Mouse (Mus musculus) midbrain, embryonic 14.5 days (tissue): ENCODE measurements around the gene Abcf2. TPM values are rescaled to one million over a fixed set of nuclear protein-coding genes. Genes with fewer than 3 reads are reported as not detected.

Experiments
- ATAC-seq: fragments of 200-750 bp; cut with Nextera tagmentation; 2 replicates; pipeline ENCODE4 v1.8.0; 2017; ENCODE audit warnings: moderate number of reproducible peaks, moderate library complexity; ENCODE audit not compliant: low FRiP score, low TSS enrichment
- DNase-seq: peaks from one replicate; pipeline ENCODE4 v3.0.0-alpha.2; 2015
- H3K27ac ChIP-seq: fragments of 300-500 bp; sonication (generic); replicated peaks from 2 replicates; pipeline ENCODE4 v1.5.1; 2014; ENCODE audit warnings: mild to moderate bottlenecking, low read depth, low read length, moderate library complexity
- H3K27me3 ChIP-seq: fragments of 300-500 bp; sonication (generic); 2 replicates; pipeline ENCODE4 v1.6.1; 2014; ENCODE audit warnings: low read length, control low read depth, mixed read lengths; ENCODE audit not compliant: control insufficient read depth, insufficient read depth
- H3K36me3 ChIP-seq: fragments of 300-500 bp; sonication (generic); 2 replicates; pipeline ENCODE4 v1.6.1; 2014; ENCODE audit warnings: low read length, control low read depth; ENCODE audit not compliant: control insufficient read depth, insufficient read depth
- H3K4me1 ChIP-seq: fragments of 300-500 bp; sonication (generic); 2 replicates; pipeline ENCODE4 v1.6.1; 2014; ENCODE audit warnings: mild to moderate bottlenecking, antibody characterized with exemption, low read length, control low read depth; ENCODE audit not compliant: control insufficient read depth, insufficient read depth
- H3K4me2 ChIP-seq: fragments of 300-500 bp; sonication (generic); 2 replicates; pipeline ENCODE4 v1.6.1; 2014; ENCODE audit warnings: mild to moderate bottlenecking, low read length, moderate library complexity
- H3K4me3 ChIP-seq: fragments of 300-500 bp; sonication (generic); replicated peaks from 2 replicates; pipeline ENCODE4 v1.5.1; 2014; ENCODE audit warnings: low read depth, low read length
- H3K9ac ChIP-seq: fragments of 300-500 bp; sonication (generic); replicated peaks from 2 replicates; pipeline ENCODE4 v1.6.1; 2014; ENCODE audit warnings: mild to moderate bottlenecking, low read length, moderate library complexity
- H3K9me3 ChIP-seq: fragments of 300-500 bp; sonication (generic); 2 replicates; pipeline ENCODE4 v1.6.1; 2016; ENCODE audit warnings: low read length, control low read depth, mixed read lengths; ENCODE audit not compliant: control insufficient read depth
- WGBS: fragments of 180-500 bp; shearing (Covaris S2); extraction: QIAGEN DNeasy Blood & Tissue Kit; methylation state at CpG from one replicate; pipeline ENCODE4 v1.1.7; 2014; 5-methylcytosine and 5-hydroxymethylcytosine counted together
- polyA plus RNA-seq: library from polyadenylated mRNA; unstranded; fragments of >200 nt; fragmentation: Nextera tagmentation; extraction: Ambion mirVana; gene quantifications from 2 replicates; pipeline ENCODE4 v1.2.1, GENCODE M21; 2014

Gene Abcf2
- 79.3 and 88.1 TPM in 2 replicates for polyA plus RNA-seq

GRCm38 (mm10) chr5:24577183-24577929 lies at the start of gene Abcf2:
TSS of gene Abcf2 (minus strand) at chr5:24577467.
- Histone ChIP-seq H3K4me2 (peak within 1 kb of the TSS; percentile 85), H3K27me3 (no peaks in the 10 kb centered on the region), H3K9ac (peak within 1 kb of the TSS; percentile 67), H3K9me3 (no peaks in the 10 kb centered on the region), H3K4me3 (peak within 1 kb of the TSS; percentile 79), H3K4me1 (peaks cover 8% of the 10 kb centered on the region), H3K27ac (peak within 1 kb of the TSS; percentile 73), H3K36me3 (peaks cover 28% of the 10 kb centered on the region)
- DNase-seq (peak; percentile 100), ATAC-seq (peak; percentile 97)
- WGBS = under 1% methylated on average over 48 of the region's 48 CpGs

DNA sequence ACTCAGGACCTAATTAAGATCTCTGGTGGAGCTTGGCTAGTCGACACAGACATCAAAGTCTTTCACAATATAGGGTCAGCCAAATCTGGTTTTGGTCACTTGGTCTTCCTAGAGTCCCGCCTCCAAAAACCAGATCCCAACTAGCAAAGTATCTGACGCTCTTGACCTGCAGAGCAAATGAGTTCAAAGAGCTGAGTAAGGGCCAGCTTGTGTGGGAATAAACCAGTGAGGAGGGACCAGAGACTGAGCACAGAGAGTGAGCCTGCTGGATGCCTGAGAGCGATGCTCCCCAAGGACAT lies 47.5 kb upstream of the Abcf2 start:
- Histone ChIP-seq H3K4me3 (peak overlapping the region; percentile 62), H3K27ac (peak overlapping the region; percentile 32; the same call in 1 of the 2 replicates), H3K36me3 (no peaks in the 10 kb centered on the region), H3K4me2 (peak overlapping the region; percentile 74), H3K9me3 (no peaks in the 10 kb centered on the region), H3K4me1 (peaks cover 17% of the 10 kb centered on the region), H3K9ac (peak overlapping the region; percentile 96), H3K27me3 (no peaks in the 10 kb centered on the region)
- DNase-seq (no peak), ATAC-seq (peak; percentile 24; the same call in 1 of the 2 replicates)
- 24% methylated on average over 4 of the region's 4 CpGs for WGBS

DNA sequence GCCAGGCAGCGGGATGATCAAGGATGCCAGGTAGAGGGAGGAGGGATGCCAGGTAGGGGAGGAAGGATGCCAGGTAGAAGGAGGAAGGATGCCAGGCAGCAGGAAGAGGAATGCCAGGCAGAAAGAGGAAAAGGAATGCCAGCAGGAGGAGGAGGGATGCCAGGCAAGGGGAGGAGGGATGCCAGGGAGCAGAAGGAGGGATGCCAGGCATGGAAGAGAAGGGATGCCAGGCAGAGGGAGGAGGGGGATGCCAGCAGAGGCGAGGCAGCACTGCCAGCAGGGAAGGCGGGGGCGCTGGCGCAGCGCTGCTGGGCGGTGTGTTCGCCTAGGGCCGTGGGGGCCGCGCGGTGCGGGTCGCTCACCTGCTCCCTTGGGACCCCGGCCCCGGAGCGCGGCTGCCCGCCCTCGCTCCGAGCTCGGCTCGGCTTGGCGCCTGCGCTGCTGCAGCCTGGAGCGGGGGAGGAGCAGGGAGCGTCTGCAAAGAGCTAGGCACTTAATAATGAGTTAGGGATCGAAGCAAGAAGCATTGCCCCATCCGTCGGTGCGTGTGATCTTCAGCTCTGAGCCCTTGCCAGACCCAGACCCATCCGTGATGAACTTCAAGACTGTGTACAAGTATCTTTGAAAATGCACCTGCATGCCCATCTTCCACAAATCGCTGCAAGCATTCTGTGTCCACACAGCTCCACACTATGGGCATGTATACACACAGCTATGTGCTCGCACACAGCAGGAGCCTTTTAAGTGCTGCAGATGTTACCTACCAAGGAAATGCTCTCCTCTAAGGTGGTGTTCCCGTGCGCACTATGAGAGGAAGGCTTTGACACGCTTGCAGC lies 46.9 kb upstream of the Abcf2 start, which contains the start of gene Smarcd3:
Smarcd3 (minus strand) TSS at position 426 of the 836 bp plus-strand sequence.
- Histone ChIP-seq H3K4me2 (peak within 1 kb of the TSS; percentile 74), H3K27ac (peak within 1 kb of the TSS; percentile 32)

GRCm38 (mm10) chr5:24623041-24623985 lies 46.0 kb upstream of the Abcf2 start:
- ATAC-seq (no peak), DNase-seq (no peak)
- H3K36me3 ChIP-seq = no peaks in the 10 kb centered on the region
- H3K4me3 ChIP-seq = peak overlapping the region; percentile 62
- no peaks in the 10 kb centered on the region for H3K9me3 ChIP-seq
- peak overlapping the region; percentile 74 for H3K4me2 ChIP-seq
- H3K27me3 ChIP-seq = no peaks in the 10 kb centered on the region
- peaks cover 17% of the 10 kb centered on the region for H3K4me1 ChIP-seq
- WGBS = 43% methylated on average over 8 of the region's 8 CpGs
- H3K9ac ChIP-seq = peak overlapping the region; percentile 96
- peak overlapping the region; percentile 32; the same call in 1 of the 2 replicates for H3K27ac ChIP-seq

More for the DNA sequence above, 46.9 kb upstream of the Abcf2 start, which contains the start of gene Smarcd3:
- H3K36me3 ChIP-seq = no peaks in the 10 kb centered on the region
- 2% methylated on average over 37 of the region's 37 CpGs for WGBS
- H3K4me1 ChIP-seq = peaks cover 17% of the 10 kb centered on the region
- H3K4me3 ChIP-seq = peak within 1 kb of the TSS; percentile 62
- H3K9me3 ChIP-seq = no peaks in the 10 kb centered on the region
- peak; percentile 92 for DNase-seq
- no peaks in the 10 kb centered on the region for H3K27me3 ChIP-seq
- peak; percentile 83 for ATAC-seq
- H3K9ac ChIP-seq = peak within 1 kb of the TSS; percentile 96

DNA sequence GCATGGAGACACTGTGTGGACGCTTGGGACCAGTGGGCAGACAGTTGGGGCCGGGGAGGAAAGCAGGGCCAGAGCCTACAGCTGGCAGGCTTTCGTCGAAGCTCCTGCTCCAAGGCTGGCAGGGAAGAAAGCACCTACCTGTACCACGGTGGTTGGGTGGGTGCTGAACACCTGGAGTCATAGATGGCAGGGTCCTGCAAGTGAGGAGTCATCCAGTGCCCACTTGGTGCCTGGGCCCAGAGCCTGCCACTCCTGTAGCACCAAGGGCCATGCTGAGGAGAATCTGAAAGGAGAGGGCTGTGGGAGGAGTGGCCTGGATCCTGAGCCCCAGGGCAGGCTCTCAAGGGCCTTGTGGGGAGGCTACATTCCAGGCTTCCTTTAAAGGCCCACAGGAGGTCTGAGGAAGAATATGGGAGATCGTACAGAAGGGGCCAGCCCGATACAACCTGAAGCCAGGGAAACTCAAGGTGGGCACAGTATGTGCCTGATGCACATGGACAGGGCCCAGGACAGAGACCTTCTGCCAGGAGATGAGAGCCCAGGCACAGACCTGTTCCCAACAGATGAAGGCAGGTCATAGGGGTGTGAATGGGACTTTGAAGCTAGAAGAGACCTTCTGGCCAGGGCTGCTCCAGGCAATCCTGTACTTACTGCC lies 45.2 kb upstream of the Abcf2 start:
- Histone ChIP-seq H3K4me1 (peaks cover 17% of the 10 kb centered on the region), H3K27me3 (no peaks in the 10 kb centered on the region), H3K36me3 (no peaks in the 10 kb centered on the region), H3K9me3 (no peaks in the 10 kb centered on the region), H3K4me2 (no peak overlapping the region; the same call in 1 of the 2 replicates), H3K4me3 (no peak overlapping the region), H3K27ac (no peak overlapping the region), H3K9ac (0 out of 2 replicates have a peak overlapping the region, but pooled peaks have one; percentile 0)
- no peak for ATAC-seq
- DNase-seq = no peak
- WGBS = 71% methylated on average over 7 of the region's 7 CpGs

DNA sequence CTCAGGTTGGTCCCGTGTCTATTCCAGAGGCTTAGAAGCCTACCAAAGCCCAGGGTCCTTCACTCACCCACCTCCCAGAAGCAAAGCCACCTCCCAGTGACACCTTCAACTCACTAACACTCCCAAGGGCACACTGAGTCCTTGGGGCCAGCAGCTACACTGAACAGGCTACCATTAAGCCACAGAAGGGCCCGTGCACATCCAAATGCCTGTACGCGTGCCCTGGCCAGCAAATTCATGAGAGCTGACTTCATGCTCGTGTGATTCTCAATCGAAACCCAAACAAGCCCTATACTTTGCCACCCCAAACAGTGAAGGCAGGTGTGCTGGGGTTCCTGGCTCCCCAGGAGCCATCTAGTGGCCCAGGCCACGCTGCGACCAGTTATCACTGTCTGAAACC lies 43.4 kb upstream of the Abcf2 start:
- ATAC-seq (no peak), DNase-seq (no peak)
- no peak overlapping the region for H3K4me3 ChIP-seq
- no peak overlapping the region for H3K4me2 ChIP-seq
- H3K9ac ChIP-seq = no peak overlapping the region; the same call in 1 of the 2 replicates
- no peaks in the 10 kb centered on the region for H3K36me3 ChIP-seq
- no peaks in the 10 kb centered on the region for H3K27me3 ChIP-seq
- WGBS = 71% methylated on average over 8 of the region's 8 CpGs
- H3K27ac ChIP-seq = no peak overlapping the region
- peaks cover 17% of the 10 kb centered on the region for H3K4me1 ChIP-seq
- H3K9me3 ChIP-seq = no peaks in the 10 kb centered on the region

DNA sequence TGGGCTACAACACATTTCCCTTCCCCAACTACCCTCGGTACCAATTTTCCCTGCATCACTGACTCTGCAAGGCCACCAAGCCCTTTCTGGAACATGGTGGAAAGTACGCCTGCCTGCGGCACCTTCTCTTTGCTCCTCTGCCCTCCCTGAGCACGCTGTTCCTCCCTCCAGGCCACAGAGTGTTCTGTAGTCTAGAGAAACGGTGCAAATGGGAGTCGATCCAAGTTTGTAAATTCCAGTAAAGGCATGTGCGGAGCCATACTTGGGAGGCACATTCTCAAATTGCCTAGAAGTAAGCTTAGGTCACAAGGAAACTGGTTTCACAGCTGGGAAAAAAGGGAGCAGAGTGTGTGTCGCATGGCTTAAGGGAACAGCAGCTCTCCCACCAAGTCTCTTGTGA lies 42.8 kb upstream of the Abcf2 start:
- peaks cover 17% of the 10 kb centered on the region for H3K4me1 ChIP-seq
- H3K4me3 ChIP-seq = no peak overlapping the region
- H3K4me2 ChIP-seq = no peak overlapping the region
- ATAC-seq (no peak), DNase-seq (no peak)
- no peaks in the 10 kb centered on the region for H3K36me3 ChIP-seq
- no peak overlapping the region for H3K27ac ChIP-seq
- no peaks in the 10 kb centered on the region for H3K27me3 ChIP-seq
- H3K9me3 ChIP-seq = no peaks in the 10 kb centered on the region
- no peak overlapping the region; the same call in 1 of the 2 replicates for H3K9ac ChIP-seq
- WGBS = 83% methylated on average over 8 of the region's 8 CpGs
